Mouse (Mus musculus) E14TG2a.4 (cell line): ENCODE data around the gene Tbc1d21.
A peak's percentile ranks its signal among the peaks of the same experiment; 100 is the strongest.

Source experiments
- H3K27me3 ChIP-seq: 2 replicates; pipeline ENCODE4 v1.6.1; 2014; ENCODE audit warnings: low read length, control low read depth; ENCODE audit not compliant: insufficient read depth
- H3K36me3 ChIP-seq: 2 replicates; pipeline ENCODE4 v1.6.1; 2014; ENCODE audit warnings: low read length, control low read depth; ENCODE audit not compliant: insufficient read depth
- H3K4me1 ChIP-seq: replicated peaks from 2 replicates; pipeline ENCODE4 v1.6.1; 2014; ENCODE audit warnings: low read depth, low read length, control low read depth
- H3K4me3 ChIP-seq: replicated peaks from 2 replicates; pipeline ENCODE4 v1.5.1; 2014; ENCODE audit warnings: mild to moderate bottlenecking, low read length
- H3K9me3 ChIP-seq: 2 replicates; pipeline ENCODE4 v1.6.1; 2014; ENCODE audit warnings: low read length, control low read depth
- CTCF ChIP-seq: conservative IDR thresholded peaks from 2 replicates; pipeline ENCODE4 v1.5.1; 2014; ENCODE audit warnings: low read length
- NANOG ChIP-seq: IDR thresholded peaks from 2 replicates; pipeline ENCODE4 v1.6.1; 2014; ENCODE audit warnings: borderline replicate concordance, low read length, mixed read lengths
- POU5F1 ChIP-seq: IDR thresholded peaks from 2 replicates; pipeline ENCODE4 v1.6.1; 2014; ENCODE audit warnings: low read length, borderline replicate concordance

Tbc1d21 gene

GRCm38 (mm10) chr9:58388381-58388780 lies 18.1 kb upstream of the Tbc1d21 start:
- H3K4me1 ChIP-seq, result peaks cover 26% of the 10 kb centered on the region
- 0 out of 2 replicates have a peak, but pooled peaks cover 4% of the 10 kb centered on the region for H3K9me3 ChIP-seq
- H3K36me3 ChIP-seq, result no peaks in the 10 kb centered on the region
- peak overlapping the region; percentile 17; the same call in 1 of the 2 replicates for H3K4me3 ChIP-seq
- TF ChIP-seq POU5F1, result no peak
- no peak for TF ChIP-seq NANOG
- TF ChIP-seq CTCF, result no peak
- peaks cover 10% of the 10 kb centered on the region for H3K27me3 ChIP-seq

- Histone ChIP-seq H3K36me3 (no peaks in the 10 kb centered on the region), H3K4me1 (peaks cover 14% of the 10 kb centered on the region), H3K4me3 (no peak overlapping the region), H3K27me3 (peaks cover 38% of the 10 kb centered on the region), H3K9me3 (no peaks in the 10 kb centered on the region)
- no peak for TF ChIP-seq NANOG
- no peak for TF ChIP-seq CTCF
- TF ChIP-seq POU5F1, result no peak
Measured at GRCm38 (mm10) chr9:58378878-58379277, 8.6 kb upstream of the Tbc1d21 start.

DNA sequence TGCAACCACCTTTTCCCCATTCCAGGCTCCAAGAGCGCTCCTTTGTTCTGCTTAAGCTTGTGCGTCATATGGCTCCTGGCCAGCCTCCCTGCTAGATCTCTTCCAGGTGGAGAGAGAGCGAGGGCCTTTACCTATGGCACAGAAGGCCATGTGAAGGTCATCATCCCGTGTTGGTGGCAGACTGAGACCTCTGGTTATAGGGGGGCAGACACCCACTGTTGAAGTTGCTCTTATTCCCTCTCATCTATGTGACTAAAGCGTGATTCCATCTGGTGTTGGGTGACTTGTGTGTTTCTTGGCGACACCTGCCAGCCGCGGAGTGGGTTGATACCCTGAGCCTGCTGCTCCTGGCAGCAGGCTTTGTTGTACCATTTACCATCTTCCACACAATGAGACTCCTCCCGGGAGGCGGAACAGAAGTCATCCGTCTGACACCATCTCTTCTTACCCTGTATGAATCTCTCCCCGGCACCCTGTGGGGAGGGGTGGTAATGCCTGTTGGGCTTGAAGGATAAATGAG lies 3.7 kb upstream of the Tbc1d21 start:
- no peaks in the 10 kb centered on the region for H3K36me3 ChIP-seq
- H3K4me1 ChIP-seq, result peaks cover 46% of the 10 kb centered on the region
- peaks cover 50% of the 10 kb centered on the region for H3K27me3 ChIP-seq
- no peak overlapping the region for H3K4me3 ChIP-seq
- 0 out of 2 replicates have a peak, but pooled peaks cover 7% of the 10 kb centered on the region for H3K9me3 ChIP-seq
- TF ChIP-seq POU5F1 (no peak), NANOG (no peak), CTCF (no peak)

DNA sequence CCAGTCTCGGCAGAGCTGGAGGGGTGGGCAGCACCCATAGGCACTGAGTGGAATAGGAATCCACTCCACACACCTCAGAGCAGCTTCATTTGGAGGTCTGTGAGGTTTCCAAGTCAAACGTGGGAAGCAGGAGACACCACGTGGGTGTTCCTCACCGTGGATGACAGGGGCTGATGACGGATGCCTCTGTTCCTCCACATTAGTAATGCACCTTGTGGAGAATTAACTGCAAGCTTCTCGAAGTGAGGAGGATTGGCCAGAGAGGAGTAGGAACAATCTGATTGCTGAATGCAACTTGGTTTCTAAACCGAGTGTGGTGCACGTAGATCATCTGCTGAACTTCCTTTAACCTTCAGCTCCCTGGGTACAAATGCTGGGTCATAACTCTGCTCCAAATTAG lies 1.7 kb upstream of the Tbc1d21 start:
- 0 out of 2 replicates have a peak, but pooled peaks cover 7% of the 10 kb centered on the region for H3K9me3 ChIP-seq
- TF ChIP-seq CTCF (no peak), NANOG (no peak)
- H3K27me3 ChIP-seq, result peaks cover 40% of the 10 kb centered on the region
- peaks cover 38% of the 10 kb centered on the region for H3K4me1 ChIP-seq
- H3K36me3 ChIP-seq, result no peaks in the 10 kb centered on the region
- H3K4me3 ChIP-seq, result no peak overlapping the region

DNA sequence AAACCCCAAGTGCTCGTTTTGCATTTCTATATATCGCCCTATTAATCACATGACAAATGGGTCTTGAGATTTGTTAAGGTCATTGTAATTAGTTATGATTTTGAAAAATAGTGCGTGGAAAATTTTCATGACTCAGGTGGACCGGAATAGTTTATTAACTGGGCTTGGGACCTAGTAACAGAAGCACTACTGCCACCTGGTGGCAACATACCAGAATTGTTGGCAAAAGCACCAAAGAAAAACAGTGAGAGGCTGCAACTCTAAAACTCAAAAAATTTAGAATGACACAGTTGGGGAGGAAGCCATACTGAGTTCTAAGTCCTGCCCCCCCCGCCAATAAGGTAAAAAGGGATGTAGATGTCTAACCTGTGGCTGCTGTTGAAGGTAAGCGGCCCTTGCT lies 611 bp downstream of the Tbc1d21 start:
- Histone ChIP-seq H3K9me3 (0 out of 2 replicates have a peak, but pooled peaks cover 7% of the 10 kb centered on the region), H3K27me3 (peaks cover 30% of the 10 kb centered on the region), H3K4me1 (peaks cover 44% of the 10 kb centered on the region), H3K36me3 (no peaks in the 10 kb centered on the region), H3K4me3 (no peak overlapping the region)
- TF ChIP-seq NANOG (no peak), POU5F1 (no peak), CTCF (peak; percentile 86)

- Histone ChIP-seq H3K9me3 (no peaks in the 10 kb centered on the region), H3K36me3 (no peaks in the 10 kb centered on the region), H3K27me3 (peaks cover 56% of the 10 kb centered on the region), H3K4me3 (no peak overlapping the region), H3K4me1 (peaks cover 18% of the 10 kb centered on the region)
- no peak for TF ChIP-seq POU5F1
- no peak for TF ChIP-seq NANOG
- no peak for TF ChIP-seq CTCF
Measured at GRCm38 (mm10) chr9:58364325-58364724, 5.9 kb downstream of the Tbc1d21 start.

- Histone ChIP-seq H3K4me3 (no peak overlapping the region), H3K9me3 (no peaks in the 10 kb centered on the region), H3K36me3 (no peaks in the 10 kb centered on the region), H3K4me1 (peaks cover 18% of the 10 kb centered on the region), H3K27me3 (peaks cover 59% of the 10 kb centered on the region)
- TF ChIP-seq NANOG (no peak), CTCF (no peak), POU5F1 (no peak)
Measured at GRCm38 (mm10) chr9:58361956-58362355, 8.3 kb downstream of the Tbc1d21 start.

DNA sequence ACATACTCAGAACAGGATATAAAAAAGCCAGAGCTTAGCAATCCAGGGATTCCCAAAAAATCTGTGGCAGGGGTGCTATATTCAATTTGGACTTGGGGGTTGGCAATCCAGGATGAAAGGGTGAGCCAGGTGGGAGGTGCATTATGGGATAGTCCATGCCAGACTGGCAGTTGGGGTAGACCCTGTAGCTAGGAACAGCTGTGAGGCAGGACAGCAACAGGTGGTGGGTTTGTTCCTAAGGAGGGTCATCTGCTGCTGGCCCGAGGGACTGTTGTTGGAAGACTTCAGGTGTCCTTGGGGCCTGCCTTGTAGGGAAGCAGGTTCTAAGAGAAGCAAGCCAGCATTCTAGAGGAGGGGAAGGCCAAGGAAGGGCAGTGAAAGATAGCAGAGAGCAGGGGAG lies 8.9 kb downstream of the Tbc1d21 start:
- TF ChIP-seq POU5F1 (no peak), NANOG (no peak)
- Histone ChIP-seq H3K9me3 (no peaks in the 10 kb centered on the region), H3K27me3 (peaks cover 59% of the 10 kb centered on the region), H3K4me1 (peaks cover 13% of the 10 kb centered on the region), H3K4me3 (no peak overlapping the region), H3K36me3 (no peaks in the 10 kb centered on the region)
